Mouse (Mus musculus) neutrophil, adult 65 days (primary cell): ENCODE measurements around the gene Commd6. TPM values are rescaled to one million over a fixed set of nuclear protein-coding genes. Genes with fewer than 3 reads are reported as not detected.

Experiments
- total RNA-seq: library from RNA; stranded (reverse); gene quantifications from 2 replicates; pipeline ENCODE4 v1.2.4, GENCODE M21; 2023

Gene Commd6
- total RNA-seq: 33.4 and 35.4 TPM in 2 replicates

DNA sequence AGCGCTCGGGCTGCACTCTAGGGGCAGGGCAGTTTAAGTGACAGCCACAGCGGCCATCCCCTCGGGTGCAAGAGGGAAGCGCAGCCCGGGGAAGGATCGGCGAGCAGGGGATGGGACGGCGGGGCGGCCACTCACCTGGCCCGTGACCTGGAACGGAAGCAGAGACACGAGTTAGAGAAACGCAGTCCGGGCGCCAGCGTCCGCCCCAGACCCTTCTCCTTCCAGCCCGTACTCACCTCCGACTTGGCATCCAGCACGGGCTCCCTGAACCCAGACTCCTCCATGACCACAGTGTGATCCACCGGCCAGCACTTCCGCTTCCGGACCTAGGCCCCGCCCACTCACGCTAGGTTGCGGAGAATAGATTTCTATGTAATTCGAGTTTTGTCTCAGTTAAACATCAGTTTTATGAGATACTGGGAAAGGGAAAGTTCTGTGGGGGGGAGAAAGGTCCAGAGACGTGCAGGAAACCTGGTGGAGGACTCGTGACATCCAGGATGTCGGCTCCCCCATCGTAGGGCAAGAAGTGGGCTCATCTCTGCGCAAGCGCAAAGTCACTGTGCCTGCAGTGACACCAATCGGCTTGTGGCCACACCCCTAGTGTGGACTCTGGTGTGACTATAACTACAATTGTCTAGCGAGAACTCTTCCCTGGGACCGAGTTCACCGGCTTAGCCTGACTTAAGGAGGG is at the start of gene Commd6:
Commd6 (minus strand) TSS at position 534 of the 691 bp plus-strand sequence.

GRCm38 (mm10) chr14:101653581-101654525 is 13.4 kb upstream of the Commd6 start, which contains the start of gene Uchl3:
TSS of gene Uchl3 (plus strand) at chr14:101653967.

GRCm38 (mm10) chr14:101608519-101609368 is 31.7 kb downstream of the Commd6 start, which contains the start of gene Tbc1d4:
TSS of gene Tbc1d4 (minus strand) at chr14:101609191.

Other genes starting within 250 kb of the Commd6 start
- gene Tbc1d4, start 31.5 kb downstream of the Commd6 start, total RNA-seq: 2.0 and 4.9 TPM in 2 replicates
- 8.7 and 12.6 TPM in 2 replicates for gene Uchl3, start 13.3 kb upstream of the Commd6 start, total RNA-seq
- not detected in 2 replicates for gene Gm9922, start 89.1 kb upstream of the Commd6 start, total RNA-seq
- gene Lmo7, start 89.3 kb upstream of the Commd6 start, total RNA-seq: 0.09 TPM in 1 of 2 replicates, not detected in the other